Mouse (Mus musculus) midbrain, embryonic 13.5 days (tissue): Measurements from ENCODE around the gene Elob. TPM values are rescaled to one million over a fixed set of nuclear protein-coding genes. Genes with fewer than 3 reads are reported as not detected.

Experiments
- ATAC-seq: fragments of 200-750 bp; cut with Nextera tagmentation; 2 replicates; pipeline ENCODE4 v1.8.0; 2017; ENCODE audit warnings: mild to moderate bottlenecking, moderate TSS enrichment, moderate library complexity
- H3K27ac ChIP-seq: fragments of 300-500 bp; sonication (generic); 2 replicates; pipeline ENCODE4 v1.5.1; 2015; ENCODE audit warnings: inconsistent platforms, mild to moderate bottlenecking, moderate library complexity
- H3K27me3 ChIP-seq: fragments of 300-500 bp; sonication (generic); 2 replicates; pipeline ENCODE4 v1.6.1; 2015; ENCODE audit warnings: mild to moderate bottlenecking, inconsistent platforms
- H3K36me3 ChIP-seq: fragments of 300-500 bp; sonication (generic); 2 replicates; pipeline ENCODE4 v1.6.1; 2015; ENCODE audit warnings: mild to moderate bottlenecking, inconsistent platforms
- H3K4me1 ChIP-seq: fragments of 300-500 bp; sonication (generic); replicated peaks from 2 replicates; pipeline ENCODE4 v1.6.1; 2015; ENCODE audit warnings: inconsistent platforms
- H3K4me2 ChIP-seq: fragments of 300-500 bp; sonication (generic); replicated peaks from 2 replicates; pipeline ENCODE4 v1.6.1; 2015; ENCODE audit warnings: moderate library complexity, mild to moderate bottlenecking, inconsistent platforms
- H3K4me3 ChIP-seq: fragments of 300-500 bp; sonication (generic); replicated peaks from 2 replicates; pipeline ENCODE4 v1.5.1; 2015; ENCODE audit warnings: mild to moderate bottlenecking, inconsistent platforms
- H3K9ac ChIP-seq: fragments of 300-500 bp; sonication (generic); replicated peaks from 2 replicates; pipeline ENCODE4 v1.6.1; 2015; ENCODE audit warnings: mild to moderate bottlenecking, inconsistent platforms
- H3K9me3 ChIP-seq: fragments of 300-500 bp; sonication (generic); 2 replicates; pipeline ENCODE4 v1.6.1; 2016; ENCODE audit warnings: mild to moderate bottlenecking, inconsistent platforms
- WGBS: fragments of 180-500 bp; shearing (Covaris S2); methylation state at CpG from one replicate; pipeline ENCODE4 v1.1.7; 2015; 5-methylcytosine and 5-hydroxymethylcytosine counted together
- polyA plus RNA-seq: library from polyadenylated mRNA; unstranded; fragments of >200 nt; fragmentation: Nextera tagmentation; extraction: Ambion mirVana; gene quantifications from 2 replicates; pipeline ENCODE4 v1.2.1, GENCODE M21; 2015

Gene Elob
- polyA plus RNA-seq, 1 experiment from 2014 or later = 1,286 TPM

GRCm38 (mm10) chr17:23822094-23822493 lies 6.8 kb downstream of the Elob start:
- 83% methylated on average over 6 of the region's 6 CpGs for WGBS
- no peak for ATAC-seq
- no peaks in the 10 kb centered on the region for H3K27me3 ChIP-seq
- H3K4me3 ChIP-seq = no peak overlapping the region
- H3K9ac ChIP-seq = no peak overlapping the region
- peaks cover 8% of the 10 kb centered on the region; the same call in 1 of the 2 replicates for H3K9me3 ChIP-seq
- H3K27ac ChIP-seq = no peak overlapping the region
- H3K4me2 ChIP-seq = no peak overlapping the region
- peaks cover 8% of the 10 kb centered on the region for H3K4me1 ChIP-seq
- H3K36me3 ChIP-seq = peaks cover 99% of the 10 kb centered on the region

GRCm38 (mm10) chr17:23820731-23821130 lies 8.2 kb downstream of the Elob start:
- Histone ChIP-seq H3K27me3 (no peaks in the 10 kb centered on the region), H3K4me2 (no peak overlapping the region), H3K4me1 (no peaks in the 10 kb centered on the region), H3K9ac (no peak overlapping the region), H3K9me3 (peaks cover 8% of the 10 kb centered on the region; the same call in 1 of the 2 replicates), H3K4me3 (no peak overlapping the region), H3K36me3 (peaks cover 100% of the 10 kb centered on the region), H3K27ac (no peak overlapping the region)
- ATAC-seq = no peak
- WGBS = 98% methylated on average over 5 of the region's 5 CpGs

- no peak overlapping the region for H3K9ac ChIP-seq
- ATAC-seq = no peak
- H3K4me3 ChIP-seq = no peak overlapping the region
- H3K27ac ChIP-seq = no peak overlapping the region
- 98% methylated on average over 25 of the region's 25 CpGs for WGBS
- H3K27me3 ChIP-seq = no peaks in the 10 kb centered on the region
- H3K4me2 ChIP-seq = no peak overlapping the region
- H3K36me3 ChIP-seq = peaks cover 100% of the 10 kb centered on the region
- no peaks in the 10 kb centered on the region for H3K4me1 ChIP-seq
- H3K9me3 ChIP-seq = peaks cover 8% of the 10 kb centered on the region; the same call in 1 of the 2 replicates
Observed at GRCm38 (mm10) chr17:23819235-23819634, 9.7 kb downstream of the Elob start.

- Histone ChIP-seq H3K4me3 (no peak overlapping the region; the same call in 1 of the 2 replicates), H3K27ac (no peak overlapping the region), H3K4me1 (no peaks in the 10 kb centered on the region), H3K9me3 (peaks cover 8% of the 10 kb centered on the region; the same call in 1 of the 2 replicates), H3K4me2 (no peak overlapping the region), H3K27me3 (no peaks in the 10 kb centered on the region), H3K36me3 (peaks cover 99% of the 10 kb centered on the region), H3K9ac (no peak overlapping the region)
- ATAC-seq = no peak
- WGBS = 96% methylated on average over 8 of the region's 8 CpGs
Observed at GRCm38 (mm10) chr17:23818579-23818978, 10.4 kb downstream of the Elob start.

GRCm38 (mm10) chr17:23815641-23816040 lies 13.3 kb downstream of the Elob start:
- WGBS = over 99% methylated on average over 16 of the region's 16 CpGs
- Histone ChIP-seq H3K27me3 (no peaks in the 10 kb centered on the region), H3K9ac (no peak overlapping the region), H3K36me3 (peaks cover 96% of the 10 kb centered on the region), H3K27ac (no peak overlapping the region), H3K4me3 (no peak overlapping the region), H3K4me1 (no peaks in the 10 kb centered on the region), H3K9me3 (peaks cover 8% of the 10 kb centered on the region; the same call in 1 of the 2 replicates), H3K4me2 (no peak overlapping the region)
- ATAC-seq = no peak

- no peak overlapping the region for H3K4me2 ChIP-seq
- no peak overlapping the region for H3K27ac ChIP-seq
- no peak overlapping the region for H3K9ac ChIP-seq
- H3K36me3 ChIP-seq = peaks cover 60% of the 10 kb centered on the region
- no peaks in the 10 kb centered on the region for H3K9me3 ChIP-seq
- no peaks in the 10 kb centered on the region for H3K27me3 ChIP-seq
- 96% methylated on average over 3 of the region's 3 CpGs for WGBS
- ATAC-seq = no peak
- H3K4me1 ChIP-seq = peaks cover 37% of the 10 kb centered on the region
- no peak overlapping the region for H3K4me3 ChIP-seq
Observed at GRCm38 (mm10) chr17:23807918-23808317, 21.0 kb downstream of the Elob start.

GRCm38 (mm10) chr17:23806867-23807266 lies 22.1 kb downstream of the Elob start:
- H3K4me3 ChIP-seq = 0 out of 2 replicates have a peak overlapping the region, but pooled peaks have one; percentile 14
- no peak overlapping the region for H3K9ac ChIP-seq

GRCm38 (mm10) chr17:23804426-23805085 lies 24.4 kb downstream of the Elob start:
- Histone ChIP-seq H3K36me3 (peaks cover 30% of the 10 kb centered on the region), H3K4me1 (peaks cover 37% of the 10 kb centered on the region), H3K9ac (peak overlapping the region; percentile 97), H3K27ac (peak overlapping the region; percentile 99; the same call in 1 of the 2 replicates), H3K27me3 (no peaks in the 10 kb centered on the region), H3K4me2 (peak overlapping the region; percentile 96), H3K4me3 (peak overlapping the region; percentile 100), H3K9me3 (no peaks in the 10 kb centered on the region)
- WGBS = 1% methylated on average over 8 of the region's 8 CpGs
- no peak for ATAC-seq

More at GRCm38 (mm10) chr17:23806867-23807266, 22.1 kb downstream of the Elob start:
- Histone ChIP-seq H3K36me3 (peaks cover 51% of the 10 kb centered on the region), H3K9me3 (no peaks in the 10 kb centered on the region), H3K4me1 (peaks cover 37% of the 10 kb centered on the region), H3K27me3 (no peaks in the 10 kb centered on the region), H3K4me2 (peak overlapping the region; percentile 20), H3K27ac (peak overlapping the region; percentile 30; the same call in 1 of the 2 replicates)
- ATAC-seq = no peak
- 90% methylated on average over 25 of the region's 25 CpGs for WGBS

- peak overlapping the region; percentile 99 for H3K27ac ChIP-seq
- peak; percentile 68 for ATAC-seq
- WGBS = 1% methylated on average over 60 of the region's 83 CpGs
- H3K9me3 ChIP-seq = no peaks in the 10 kb centered on the region
- H3K4me2 ChIP-seq = peak overlapping the region; percentile 96
- peak overlapping the region; percentile 100 for H3K4me3 ChIP-seq
- peak overlapping the region; percentile 97 for H3K9ac ChIP-seq
- H3K36me3 ChIP-seq = peaks cover 23% of the 10 kb centered on the region
- no peaks in the 10 kb centered on the region for H3K27me3 ChIP-seq
- H3K4me1 ChIP-seq = peaks cover 37% of the 10 kb centered on the region
Observed at GRCm38 (mm10) chr17:23803366-23804041, 25.4 kb downstream of the Elob start.

GRCm38 (mm10) chr17:23802746-23803365 lies 26.1 kb downstream of the Elob start:
- ATAC-seq = peak; percentile 99
- no peaks in the 10 kb centered on the region for H3K9me3 ChIP-seq
- no peaks in the 10 kb centered on the region for H3K27me3 ChIP-seq
- peaks cover 37% of the 10 kb centered on the region for H3K4me1 ChIP-seq
- 1% methylated on average over 56 of the region's 60 CpGs for WGBS
- peak overlapping the region; percentile 96 for H3K4me2 ChIP-seq
- peak overlapping the region; percentile 99 for H3K27ac ChIP-seq
- H3K9ac ChIP-seq = peak overlapping the region; percentile 97
- H3K4me3 ChIP-seq = peak overlapping the region; percentile 100
- peaks cover 16% of the 10 kb centered on the region for H3K36me3 ChIP-seq

GRCm38 (mm10) chr17:23801627-23802026 lies 27.3 kb downstream of the Elob start:
- 93% methylated on average over 10 of the region's 10 CpGs for WGBS
- H3K9ac ChIP-seq = no peak overlapping the region
- peaks cover 6% of the 10 kb centered on the region; the same call in 1 of the 2 replicates for H3K36me3 ChIP-seq
- no peaks in the 10 kb centered on the region for H3K9me3 ChIP-seq
- H3K27me3 ChIP-seq = no peaks in the 10 kb centered on the region
- no peak overlapping the region for H3K4me2 ChIP-seq
- H3K27ac ChIP-seq = no peak overlapping the region; the same call in 1 of the 2 replicates
- peaks cover 26% of the 10 kb centered on the region for H3K4me1 ChIP-seq
- no peak for ATAC-seq
- no peak overlapping the region for H3K4me3 ChIP-seq

GRCm38 (mm10) chr17:23797316-23797715 lies 31.6 kb downstream of the Elob start:
- no peaks in the 10 kb centered on the region for H3K4me1 ChIP-seq
- no peak overlapping the region for H3K9ac ChIP-seq
- no peak overlapping the region for H3K4me3 ChIP-seq
- H3K27me3 ChIP-seq = no peaks in the 10 kb centered on the region
- WGBS = 87% methylated on average over 7 of the region's 7 CpGs
- H3K4me2 ChIP-seq = no peak overlapping the region
- no peaks in the 10 kb centered on the region for H3K9me3 ChIP-seq
- H3K27ac ChIP-seq = no peak overlapping the region
- peaks cover 6% of the 10 kb centered on the region; the same call in 1 of the 2 replicates for H3K36me3 ChIP-seq
- no peak for ATAC-seq
